Mouse (Mus musculus): ENCODE measurements at regions not wholly inside any gene's neighbourhood (a gene's known extent, or its start where the extent isn't known, plus 50 kb on each side); places are given as distances from the start of the nearest gene placed in this dataset.
"Not testable (repeated sequence)": the region's sequence is repeated elsewhere in the genome, so short reads cannot be mapped to it uniquely, and the experiment has no call there.

DNA sequence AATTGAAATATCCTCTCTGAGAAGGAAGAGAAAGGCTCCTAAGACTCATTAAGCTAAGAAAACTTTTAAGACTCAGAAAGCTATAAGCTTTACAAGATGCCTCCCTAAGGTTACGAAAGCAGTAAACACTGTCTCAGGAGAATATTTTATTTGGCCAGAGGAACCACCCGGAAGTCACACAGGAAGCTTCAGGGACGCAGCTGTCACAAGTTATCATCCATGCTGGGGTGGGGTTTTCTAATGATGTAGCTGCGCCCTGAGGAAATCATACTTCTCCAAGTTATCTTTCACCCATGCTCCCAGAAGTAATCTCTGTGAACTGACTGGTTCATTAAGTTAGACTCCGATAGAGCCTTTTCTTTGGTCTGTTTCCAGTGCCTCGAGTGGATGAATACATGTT lies 102.0 kb upstream of the Fam78b start:
- no peak for DNase-seq (ENCODE audit: low spot score in 2 of 2)

DNA sequence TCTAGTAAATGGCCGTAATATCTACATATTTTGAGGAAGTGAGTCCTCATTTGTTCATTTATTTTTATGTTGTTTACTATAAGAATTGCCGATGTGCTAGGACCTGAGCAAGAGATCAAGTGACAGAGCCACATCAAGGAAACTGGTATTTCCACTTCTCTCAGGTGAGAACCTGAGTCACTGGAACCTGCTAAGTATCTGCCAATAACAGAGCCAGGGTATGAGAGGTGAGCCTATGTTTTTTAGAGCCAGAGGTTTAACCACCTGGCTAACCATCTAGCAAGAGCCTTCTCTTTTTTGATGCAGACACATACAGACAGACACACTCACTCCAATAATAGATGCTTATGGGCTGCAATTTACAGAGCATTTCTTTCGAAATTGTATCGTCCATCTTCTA lies 101.2 kb upstream of the Fam78b start:
- DNase-seq (ENCODE audit: low spot score in 2 of 2): no peak

DNA sequence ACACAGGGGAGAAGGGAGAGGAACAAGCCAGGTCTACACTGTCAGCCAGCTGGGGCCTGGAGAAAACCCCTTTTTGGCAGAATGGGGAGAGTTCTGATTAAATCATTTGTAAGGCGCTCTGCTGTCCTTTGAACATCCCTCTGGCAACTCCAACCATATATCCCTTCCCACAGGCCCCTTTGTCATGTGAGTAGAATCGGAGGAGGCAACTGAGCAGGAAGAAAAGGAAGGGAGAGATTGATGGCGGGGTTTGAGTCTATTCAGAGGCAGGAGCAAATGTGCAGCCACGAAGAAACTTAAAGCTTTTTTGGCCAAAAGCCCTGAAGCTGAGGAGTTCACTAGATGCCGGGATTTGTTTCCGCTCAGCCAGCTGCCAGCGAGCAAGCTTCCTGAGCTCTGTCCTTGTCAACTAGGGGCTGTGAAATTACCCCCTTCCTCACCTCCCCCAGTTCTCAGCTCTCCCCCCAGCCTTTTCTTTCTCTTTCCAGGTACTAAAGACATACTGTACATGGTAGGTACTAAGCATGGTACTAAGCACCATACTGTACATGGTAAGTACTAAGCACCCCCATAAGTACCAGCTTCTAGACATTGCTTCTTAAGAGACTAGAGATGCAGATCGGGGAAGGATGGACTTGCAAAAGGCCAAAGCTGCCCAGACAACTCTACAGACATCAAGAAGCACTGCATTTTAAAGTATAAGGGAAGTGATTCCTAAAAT lies 100.6 kb upstream of the Fam78b start:
- no peak for DNase-seq (ENCODE audit: low spot score in 2 of 2)

DNA sequence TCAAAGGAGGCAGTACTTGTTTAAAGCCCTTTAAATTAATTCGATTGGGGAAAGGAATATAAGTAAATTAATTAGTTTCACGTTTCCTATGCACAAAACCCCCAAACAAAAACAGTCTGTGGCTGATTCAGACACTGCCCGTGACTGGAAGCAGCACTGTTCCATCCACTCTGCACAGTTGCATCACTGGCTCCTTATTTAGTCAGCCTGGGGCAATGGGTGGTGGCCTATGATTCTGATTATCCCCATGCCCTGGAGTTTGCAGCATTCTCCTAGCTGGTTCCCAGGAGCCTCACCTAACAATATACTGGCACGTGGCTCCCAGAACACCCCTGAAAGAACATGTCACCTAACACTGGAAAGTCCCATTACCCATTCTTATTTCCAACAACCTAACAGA lies 99.6 kb upstream of the Fam78b start:
- no peak for DNase-seq (ENCODE audit: low spot score in 2 of 2)

DNA sequence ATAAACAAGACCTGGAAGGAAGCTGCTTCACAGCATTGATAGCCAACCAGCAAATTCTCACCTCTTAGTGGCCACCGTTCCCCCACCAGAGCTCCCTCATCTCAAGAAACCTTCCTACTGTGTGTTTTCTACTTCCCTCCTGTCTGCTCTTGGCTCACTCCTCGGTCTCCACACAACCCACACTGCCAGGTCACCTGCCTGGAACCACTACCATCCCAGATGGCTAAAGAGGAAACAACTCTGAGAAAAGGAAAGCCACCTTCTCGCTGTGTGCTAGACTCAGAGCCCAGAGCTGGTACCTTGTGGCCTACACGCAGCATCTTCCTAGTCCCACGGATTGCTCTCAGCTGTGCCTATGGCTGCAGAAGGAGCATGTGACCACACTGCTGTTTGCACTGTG lies 97.8 kb upstream of the Fam78b start:
- DNase-seq (ENCODE audit: low spot score in 2 of 2): no peak

DNA sequence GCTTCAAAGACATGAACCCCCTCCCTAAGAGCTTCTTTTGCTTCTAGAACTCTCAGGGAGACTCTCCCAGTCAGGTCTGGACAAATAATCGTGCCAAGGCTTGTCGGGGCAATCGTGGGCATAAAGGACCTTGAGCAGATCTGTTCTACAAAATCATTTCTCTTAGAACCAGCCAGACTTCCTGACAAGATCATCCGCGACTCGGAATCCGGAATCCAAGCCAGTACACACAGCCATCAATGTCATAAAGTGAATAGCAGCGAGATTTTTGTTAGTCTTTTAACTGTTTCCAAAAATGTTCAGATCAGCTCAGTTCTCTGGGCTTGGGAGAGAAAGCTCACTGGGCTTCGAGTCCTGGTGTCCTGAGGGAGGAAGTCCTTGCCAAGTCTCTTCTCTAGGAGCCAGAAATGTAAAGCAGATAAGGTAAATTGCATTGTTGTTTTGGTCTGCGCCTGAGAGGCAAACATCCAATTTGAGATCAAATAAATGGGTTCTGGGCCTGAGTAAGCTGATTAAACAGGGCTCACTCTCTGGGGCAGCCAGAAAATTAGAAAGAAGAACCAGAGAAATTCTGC lies 92.9 kb upstream of the Fam78b start:
- no peak for DNase-seq (ENCODE audit: low spot score in 2 of 2)

DNA sequence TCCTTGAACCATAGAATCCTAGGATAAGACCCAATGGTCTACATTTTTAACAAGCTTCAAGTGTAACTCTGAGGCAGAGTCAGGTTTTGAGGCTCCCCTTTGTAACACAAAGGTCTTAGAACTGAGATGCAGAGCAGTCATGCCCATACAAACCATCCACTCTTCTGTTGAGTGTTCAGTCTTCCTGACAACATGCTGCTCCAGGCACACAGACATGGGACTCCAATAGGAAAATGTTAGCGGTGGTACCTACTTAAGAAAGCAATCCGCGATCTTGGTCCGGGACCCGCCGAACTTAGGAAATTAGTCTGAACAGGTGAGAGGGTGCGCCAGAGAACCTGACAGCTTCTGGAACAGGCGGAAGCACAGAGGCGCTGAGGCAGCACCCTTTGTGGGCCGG lies 89.0 kb upstream of the Fam78b start:
- not testable (repeated sequence) for DNase-seq (ENCODE audit: low spot score in 2 of 2)

DNA sequence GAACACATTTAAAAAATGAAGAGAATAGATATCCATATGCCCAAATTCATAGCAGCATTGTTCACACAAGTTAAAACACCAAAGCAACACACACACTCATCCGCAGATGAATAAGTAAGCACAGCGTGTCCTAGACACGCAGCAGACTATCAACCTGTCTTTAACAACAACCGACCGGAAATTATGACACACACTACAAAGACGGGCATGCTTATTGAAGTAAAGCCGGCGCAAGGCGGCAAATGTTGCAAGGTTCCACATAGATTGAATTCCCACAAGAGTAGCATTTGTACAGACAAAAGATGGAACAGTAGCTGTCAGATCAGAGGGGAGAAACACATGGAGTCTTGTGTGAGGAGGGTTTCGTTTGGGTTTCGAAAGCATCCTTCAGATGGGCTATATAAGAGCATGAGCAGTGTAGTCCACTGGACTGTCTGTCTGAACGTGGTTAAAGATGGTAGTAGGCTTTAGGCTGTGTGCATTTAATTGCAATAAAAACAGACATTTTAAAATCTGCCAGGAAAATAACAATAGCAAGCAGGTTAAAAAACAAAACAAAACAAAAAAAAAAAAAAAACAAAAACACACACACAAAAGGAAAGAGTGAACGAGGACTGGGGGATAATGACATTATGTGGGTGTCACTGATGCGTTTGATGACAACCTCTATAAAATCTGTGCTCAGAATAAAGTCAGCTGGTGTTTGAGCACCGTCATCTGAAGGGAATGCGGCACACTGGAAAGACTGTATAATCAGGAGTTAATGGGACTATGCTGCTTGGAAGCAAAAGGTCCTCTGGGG lies 78.1 kb upstream of the Fam78b start:
- DNase-seq (ENCODE audit: low spot score in 2 of 2): no peak

DNA sequence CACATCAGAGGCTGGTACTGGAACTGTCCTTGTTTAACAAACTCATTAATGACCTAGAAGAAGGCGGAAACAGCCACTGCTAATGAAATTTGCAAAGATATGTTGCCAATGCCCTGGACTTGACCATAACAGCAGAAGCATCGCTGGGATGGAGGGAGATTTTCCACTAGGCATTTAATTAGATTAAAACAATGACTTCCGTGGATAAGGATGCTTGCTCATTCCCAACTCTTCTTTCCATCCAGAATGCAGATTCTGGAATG lies 77.6 kb upstream of the Fam78b start:
- DNase-seq (ENCODE audit: low spot score in 2 of 2): no peak

DNA sequence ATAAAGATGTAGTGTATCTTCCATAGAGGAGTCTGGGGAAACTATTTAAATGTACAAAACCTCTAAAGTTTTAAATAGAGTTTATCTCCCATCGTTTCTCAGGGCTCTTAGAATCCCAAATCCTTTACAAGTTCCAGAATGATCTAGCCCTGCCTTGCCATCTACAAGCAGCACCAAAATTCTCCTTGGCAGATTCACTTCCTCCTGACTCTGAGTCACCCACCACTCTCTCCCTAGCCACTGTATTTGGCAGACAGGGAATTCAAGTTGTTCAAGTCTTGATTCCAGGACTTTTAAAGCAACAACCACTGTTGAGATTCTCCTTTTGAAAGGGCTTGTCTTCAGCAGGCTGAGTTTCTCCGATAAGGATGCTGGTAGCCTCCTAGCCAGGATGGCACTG lies 77.1 kb upstream of the Fam78b start:
- no peak for DNase-seq (ENCODE audit: low spot score in 2 of 2)

DNA sequence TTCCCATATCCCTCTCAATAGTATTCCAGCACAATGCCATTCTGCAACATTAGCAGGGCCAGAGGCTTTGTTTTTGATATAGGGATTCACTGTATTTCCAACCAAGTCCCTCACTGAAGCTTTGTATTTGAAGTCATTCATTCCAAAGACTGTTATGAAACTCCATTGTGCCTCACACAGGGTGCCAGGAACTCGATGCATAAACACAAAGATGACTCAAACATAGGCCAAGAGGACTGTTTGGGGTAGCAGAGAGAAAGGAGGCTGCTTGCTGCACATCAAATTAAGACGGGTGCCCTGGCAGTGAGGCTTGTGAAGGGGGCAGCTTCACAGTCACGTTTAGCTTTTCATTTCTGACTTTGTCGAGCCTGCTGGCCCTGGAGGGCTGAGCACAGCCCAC lies 75.1 kb upstream of the Fam78b start:
- no peak for DNase-seq (ENCODE audit: low spot score in 2 of 2)

DNA sequence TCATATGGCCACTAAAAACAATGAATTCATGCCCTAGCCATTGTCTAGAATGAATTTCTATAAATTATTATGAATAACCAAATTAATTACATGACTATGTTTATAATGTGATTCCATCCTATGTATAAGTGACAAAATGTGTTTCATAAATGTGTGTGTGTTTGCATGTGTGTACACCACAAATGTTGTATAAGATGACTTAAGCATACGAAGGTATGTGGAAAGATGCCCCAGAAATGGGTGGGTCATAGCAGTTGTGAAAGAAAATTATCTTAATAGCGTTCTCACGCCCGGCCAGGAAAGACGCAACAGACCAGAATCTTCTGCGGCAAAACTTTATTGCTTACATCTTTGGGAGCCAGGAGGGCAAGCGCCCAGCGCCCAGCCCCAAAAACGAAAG lies 61.5 kb upstream of the Fam78b start:
- DNase-seq (ENCODE audit: low spot score in 2 of 2): not testable (repeated sequence)

DNA sequence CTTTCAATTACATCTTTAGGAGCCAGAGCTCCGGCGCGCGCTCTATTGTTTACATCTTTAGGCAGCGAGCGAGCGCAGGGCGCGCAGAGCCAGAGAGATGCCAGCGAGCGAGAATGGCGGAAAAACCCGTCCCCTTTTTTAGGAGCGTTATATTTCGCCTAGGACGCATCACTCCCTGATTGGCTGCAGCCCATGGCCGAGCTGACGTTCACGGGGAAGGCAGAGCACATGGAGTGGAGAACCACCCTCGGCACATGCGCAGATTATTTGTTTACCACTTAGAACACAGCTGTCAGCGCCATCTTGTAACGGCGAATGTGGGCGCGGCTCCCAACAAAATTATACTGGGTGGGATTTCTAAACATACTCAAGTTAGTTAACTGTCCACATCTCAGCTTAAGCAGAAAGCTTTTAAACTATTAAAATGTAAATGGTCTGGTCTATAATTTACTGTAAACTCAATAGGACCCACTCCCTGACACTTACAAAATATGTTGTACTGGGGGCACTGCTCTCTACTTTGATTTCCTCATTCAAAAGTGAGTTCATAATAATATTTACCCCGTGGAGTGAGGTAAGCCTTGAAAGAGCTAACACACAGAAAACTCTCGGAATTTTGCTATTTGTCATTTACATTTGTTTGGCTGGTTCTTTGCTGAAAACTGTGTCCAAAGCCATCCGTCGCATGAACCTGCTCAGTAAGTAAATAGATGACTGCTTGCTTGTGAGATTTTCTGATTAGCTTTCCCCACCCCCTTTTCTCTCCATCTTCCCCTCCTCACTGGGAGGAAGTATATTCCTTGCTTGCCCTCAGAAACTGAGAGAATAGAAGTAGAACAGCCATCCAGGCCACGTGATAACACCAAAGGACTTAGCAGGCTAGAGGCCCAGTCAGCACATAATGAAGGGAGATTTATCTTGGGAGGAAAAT lies 60.8 kb upstream of the Fam78b start:
- not testable (repeated sequence) for DNase-seq (ENCODE audit: low spot score in 2 of 2)

DNA sequence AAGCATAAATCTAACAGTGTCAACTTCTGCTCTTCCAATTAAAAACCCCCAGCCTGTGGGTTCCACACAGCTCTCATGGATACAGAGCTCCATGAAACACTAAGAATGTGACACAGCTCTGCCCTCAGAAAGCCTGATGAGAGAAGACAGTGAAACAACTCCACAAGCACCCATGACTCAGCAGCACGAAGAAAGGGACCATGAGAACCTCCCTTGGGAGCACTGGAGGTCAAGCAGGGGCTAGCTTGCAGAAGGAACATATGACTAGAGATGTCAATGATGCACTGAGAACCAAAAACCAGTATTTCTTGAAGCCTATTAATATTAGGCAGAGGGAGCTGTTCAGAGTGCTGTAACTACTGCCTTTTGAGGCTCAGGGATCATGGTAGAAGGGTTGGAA lies 59.0 kb upstream of the Fam78b start:
- no peak for DNase-seq (ENCODE audit: low spot score in 2 of 2)

DNA sequence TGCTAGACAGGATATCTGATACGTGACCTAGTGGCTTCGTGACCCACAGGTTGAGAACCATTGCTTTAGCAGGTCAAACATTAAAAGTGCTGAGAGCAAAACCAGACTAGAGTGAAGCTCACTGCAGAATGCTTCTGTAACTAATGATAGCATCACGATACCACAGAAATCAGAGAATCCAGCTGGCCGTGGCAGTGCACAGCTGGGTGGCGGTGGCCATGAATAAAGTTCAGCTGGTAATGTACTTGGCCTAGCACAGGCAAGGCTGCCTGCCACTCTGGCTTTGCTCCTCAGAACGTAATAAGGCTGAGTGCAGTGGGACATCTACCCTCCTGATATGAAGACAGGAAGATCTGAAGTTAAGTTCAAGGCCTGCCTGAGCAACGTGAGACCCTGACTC lies 56.7 kb upstream of the Fam78b start:
- no peak for DNase-seq (ENCODE audit: low spot score in 2 of 2)

DNA sequence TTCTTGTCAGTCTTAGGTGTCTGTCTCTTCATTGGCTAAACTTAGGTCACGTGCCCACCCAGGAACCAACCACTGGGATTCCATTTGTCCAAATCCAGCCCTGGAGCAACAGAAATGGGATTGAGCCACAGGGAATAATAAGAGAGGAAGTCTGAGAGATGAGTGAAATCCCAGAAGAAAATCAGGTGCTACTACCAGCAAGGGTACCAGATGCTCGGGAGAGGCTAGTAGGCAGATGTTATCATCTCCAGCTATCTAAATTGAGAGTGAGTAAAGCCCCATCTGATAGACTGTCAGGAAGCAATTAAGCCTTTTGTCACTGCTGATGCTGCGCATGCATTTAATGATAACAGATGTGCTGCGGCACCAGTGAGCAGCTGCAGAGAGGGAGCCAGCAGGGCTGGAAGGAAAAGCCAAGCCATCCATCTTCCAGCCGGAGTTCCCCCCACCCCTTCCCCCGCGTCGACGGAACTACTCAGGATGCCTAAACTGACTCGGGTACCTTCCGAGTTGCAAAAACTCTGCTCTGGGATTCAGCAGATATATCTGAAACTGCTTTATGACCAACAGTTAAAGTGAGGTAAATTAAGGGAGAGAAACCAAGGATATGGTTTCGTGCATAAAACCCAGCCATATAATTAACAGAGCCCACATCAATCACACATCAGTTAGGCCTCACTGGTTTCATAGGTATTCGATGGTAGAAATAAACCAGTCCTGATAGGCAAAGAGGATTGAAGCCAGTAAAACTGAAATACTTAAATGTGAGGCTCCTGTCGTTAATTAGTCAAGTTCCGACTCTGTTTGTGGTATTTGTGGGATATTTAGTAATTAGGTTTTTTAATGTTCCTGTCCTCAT lies 53.1 kb upstream of the Fam78b start:
- DNase-seq (ENCODE audit: low spot score in 2 of 2): no peak
